Mouse (Mus musculus): ENCODE data around the gene Prune2.
A peak's percentile ranks its signal among the peaks of the same experiment; 100 is the strongest.
"Not testable (repeated sequence)": the region's sequence is repeated elsewhere in the genome, so short reads cannot be mapped to it uniquely, and the experiment has no call there.

Gene Prune2

DNA sequence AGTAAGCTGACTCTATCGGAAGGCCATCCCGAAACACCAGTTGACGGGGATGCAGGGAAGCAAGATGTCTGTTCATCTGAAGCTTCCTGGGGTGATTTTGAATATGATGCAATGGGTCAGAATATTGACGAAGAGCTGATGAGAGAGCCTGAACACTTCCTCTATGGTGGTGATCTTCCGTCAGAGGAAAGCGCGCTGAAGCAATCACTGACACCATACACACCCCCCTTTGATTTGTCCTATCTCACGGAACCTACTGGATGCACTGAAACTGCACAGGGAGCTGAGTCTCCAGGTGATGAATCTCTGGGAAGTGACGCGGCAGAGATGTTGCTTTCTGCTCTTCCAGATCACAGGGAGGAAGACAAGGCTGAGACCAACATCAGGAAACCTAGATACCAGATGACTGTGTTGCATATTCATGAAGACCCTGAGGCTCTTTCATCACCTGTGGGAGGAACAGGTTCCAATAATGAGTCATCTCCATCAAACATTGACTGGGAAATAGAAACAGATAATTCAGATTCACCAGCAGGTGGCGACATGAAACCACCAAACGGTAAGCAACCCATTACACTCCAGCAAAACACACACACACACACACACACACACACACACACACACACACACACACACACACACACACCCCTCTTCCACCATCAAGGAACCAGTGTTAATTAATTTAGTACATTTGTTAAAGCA, 168.3 kb downstream of the Prune2 start:
- peak; percentile 18 for DNase-seq (ENCODE audit: extremely low read depth, low read depth)

DNA sequence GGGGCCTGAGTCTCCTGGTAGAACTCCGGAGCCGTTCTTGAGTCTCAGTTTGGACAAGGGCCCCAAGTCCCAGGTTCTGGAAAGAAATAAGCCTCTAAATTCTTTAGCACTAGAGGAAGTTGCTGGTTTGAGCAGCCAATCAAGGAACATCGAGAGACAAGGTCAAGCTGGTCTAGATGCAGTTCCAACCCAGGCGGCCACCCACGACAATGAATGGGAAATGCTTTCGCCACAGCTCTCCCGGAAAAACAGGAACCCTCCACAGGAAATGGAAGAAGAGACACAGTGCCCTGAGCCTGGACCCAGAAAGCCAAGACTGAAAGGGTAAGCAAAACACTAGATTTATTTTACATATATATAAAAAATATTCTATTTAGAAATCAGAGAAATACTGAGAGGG, 169.5 kb downstream of the Prune2 start:
- DNase-seq (ENCODE audit: extremely low read depth, low read depth) = no peak

DNA sequence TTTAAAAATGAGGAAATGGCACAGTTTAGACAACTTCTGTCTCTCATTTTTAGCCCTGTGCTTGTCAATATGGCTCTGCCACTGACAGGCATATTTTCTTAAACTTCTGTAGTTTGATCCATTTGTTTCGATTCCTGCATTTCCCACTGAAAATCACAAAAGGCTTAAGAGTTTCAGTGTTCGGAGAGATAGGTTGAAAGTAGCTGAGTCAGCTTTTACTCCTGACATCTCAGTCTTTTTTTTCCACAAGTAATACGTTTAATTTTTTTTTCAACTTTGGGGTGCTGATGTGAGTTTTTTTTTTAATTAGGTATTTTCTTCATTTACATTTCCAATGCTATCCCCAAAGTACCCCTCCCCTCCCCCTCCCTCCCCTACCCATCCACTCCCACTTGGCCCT, 174.6 kb downstream of the Prune2 start:
- DNase-seq (ENCODE audit: extremely low read depth, low read depth) = no peak

DNA sequence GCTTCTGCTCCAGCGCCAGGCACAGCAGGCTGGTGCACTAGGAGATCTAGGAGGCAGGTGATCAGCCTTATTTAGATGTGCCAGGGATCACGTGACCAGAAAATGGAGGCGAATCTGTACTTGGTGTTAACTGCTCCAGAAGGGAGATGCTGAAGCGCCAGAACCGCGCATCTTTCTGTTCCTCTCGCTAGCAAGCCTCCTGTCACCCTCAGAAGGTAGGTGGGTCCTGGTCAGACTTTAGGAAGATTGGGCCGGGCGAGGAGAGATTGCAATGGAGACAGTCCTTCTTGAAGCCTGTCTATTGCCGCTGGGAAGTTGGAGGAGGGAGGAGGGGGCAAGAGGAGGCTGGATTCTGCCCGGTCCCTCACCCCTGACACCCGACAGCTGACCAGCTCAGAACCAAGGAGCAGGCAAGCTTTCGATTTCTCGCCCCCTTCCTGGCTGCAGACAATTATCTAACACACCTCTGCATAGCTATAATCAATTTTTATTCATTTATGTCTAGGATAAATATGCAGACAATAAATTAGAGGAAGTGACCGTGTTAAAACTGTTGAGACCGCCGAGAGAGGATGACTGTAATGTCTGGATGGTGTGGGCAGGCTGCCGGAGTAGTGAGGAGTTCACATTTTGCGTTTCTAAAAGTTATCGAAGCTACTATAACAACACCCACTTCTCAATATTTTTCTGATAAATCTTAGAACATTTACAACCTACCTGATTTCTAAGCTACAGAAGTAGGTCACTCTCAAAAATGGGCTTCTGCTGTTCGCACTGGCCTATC, 181.0 kb downstream of the Prune2 start:
- no peak for DNase-seq (ENCODE audit: extremely low read depth, low read depth)

DNA sequence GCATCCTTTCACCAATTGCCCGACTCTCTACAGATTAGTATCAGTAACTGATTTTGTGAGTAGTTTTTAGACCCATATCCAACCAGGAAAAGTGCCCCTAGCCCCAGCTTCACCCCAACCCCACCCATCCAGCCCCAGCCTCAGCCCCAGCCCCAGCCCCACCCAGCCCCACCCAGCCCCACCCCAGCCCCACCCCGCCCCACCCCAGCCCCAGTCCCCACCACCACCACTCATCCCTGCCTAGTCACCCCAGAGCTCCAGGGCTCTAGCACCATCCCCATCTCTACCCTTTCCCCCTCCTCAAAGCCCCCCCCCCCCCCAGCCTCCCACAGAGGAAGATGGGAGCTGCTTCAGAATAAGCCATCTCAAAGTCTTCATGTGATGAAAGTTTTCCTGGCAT, 181.7 kb downstream of the Prune2 start:
- DNase-seq (ENCODE audit: extremely low read depth, low read depth) = no peak

DNA sequence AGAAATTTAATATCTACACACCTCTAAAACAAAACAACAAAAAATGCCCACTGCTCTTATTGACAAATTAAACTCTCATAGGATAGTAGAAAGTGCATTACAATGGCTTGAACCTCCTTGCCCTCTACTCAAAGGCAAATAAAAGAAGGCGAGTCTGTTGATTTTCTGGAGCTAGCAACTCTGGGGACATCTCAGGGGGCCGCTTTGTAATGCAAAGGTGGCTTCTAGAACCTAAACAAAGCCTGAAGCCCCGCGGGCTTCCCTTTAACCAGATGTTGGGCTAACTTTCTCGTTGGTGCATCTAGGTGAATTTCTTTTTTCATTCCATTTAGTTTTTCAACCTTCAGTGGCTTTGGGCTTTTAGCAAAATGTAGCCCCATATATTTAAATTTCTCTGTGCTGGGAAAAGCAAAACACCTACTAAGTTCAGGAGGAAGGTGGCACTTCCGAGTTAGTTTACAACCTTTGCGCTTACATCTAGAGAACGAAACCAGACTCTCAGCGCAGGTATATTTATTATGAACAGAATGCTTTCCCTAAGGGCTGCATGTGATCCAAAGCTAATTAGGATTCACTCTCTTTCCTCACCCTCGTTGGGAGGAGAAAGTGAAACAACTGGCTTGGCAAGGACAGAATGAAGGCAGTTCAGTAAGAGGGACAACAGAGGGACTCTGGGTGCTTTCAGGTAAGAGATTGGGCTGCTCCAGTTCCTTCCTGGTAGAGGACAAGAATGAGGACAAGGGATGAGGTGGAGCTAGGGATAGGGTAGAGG, 182.4 kb downstream of the Prune2 start:
- no peak for DNase-seq (ENCODE audit: extremely low read depth, low read depth)

DNA sequence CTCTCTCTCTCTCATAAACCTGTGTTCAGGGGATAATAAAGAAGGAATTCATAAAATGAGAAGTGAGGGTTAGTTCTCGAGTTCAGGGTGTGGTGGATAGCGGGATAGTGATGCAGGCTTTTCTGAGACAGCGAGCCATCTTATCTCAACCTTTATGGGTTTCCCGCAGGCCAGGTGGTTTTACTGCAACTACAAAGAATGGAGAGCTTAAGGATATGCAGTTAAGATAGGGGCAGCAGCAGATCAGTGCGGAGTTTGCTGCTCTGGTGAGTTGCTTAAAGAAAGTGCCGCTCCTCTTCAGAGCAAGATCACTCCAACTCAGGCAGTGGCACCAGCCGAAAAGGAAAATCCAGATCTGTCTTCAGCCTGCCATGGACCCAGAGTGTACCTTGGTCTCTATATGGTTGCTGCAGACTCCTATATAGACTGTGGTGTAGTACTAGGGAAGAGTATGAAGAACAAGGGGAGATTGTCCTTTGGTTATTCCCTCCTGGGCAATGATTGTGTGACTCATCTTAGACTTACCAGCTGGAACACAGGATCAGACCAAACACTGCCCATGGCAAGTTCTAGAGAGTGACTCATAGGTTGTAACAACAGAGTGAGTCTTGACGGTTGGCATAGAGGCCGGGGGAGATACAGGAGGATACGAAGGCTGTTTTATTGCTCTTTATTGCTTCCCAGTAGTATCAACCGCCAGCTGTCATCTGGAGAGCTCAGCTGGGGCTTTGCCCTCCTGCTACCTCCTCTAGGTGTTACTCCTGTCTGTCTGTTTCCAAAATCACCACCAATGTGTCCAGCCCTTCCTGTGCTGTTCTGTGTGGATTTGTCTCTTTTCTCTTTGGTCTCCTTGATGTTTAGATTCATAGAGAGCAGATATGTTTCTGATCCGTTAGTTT, 184.3 kb downstream of the Prune2 start:
- DNase-seq (ENCODE audit: extremely low read depth, low read depth) = no peak

DNA sequence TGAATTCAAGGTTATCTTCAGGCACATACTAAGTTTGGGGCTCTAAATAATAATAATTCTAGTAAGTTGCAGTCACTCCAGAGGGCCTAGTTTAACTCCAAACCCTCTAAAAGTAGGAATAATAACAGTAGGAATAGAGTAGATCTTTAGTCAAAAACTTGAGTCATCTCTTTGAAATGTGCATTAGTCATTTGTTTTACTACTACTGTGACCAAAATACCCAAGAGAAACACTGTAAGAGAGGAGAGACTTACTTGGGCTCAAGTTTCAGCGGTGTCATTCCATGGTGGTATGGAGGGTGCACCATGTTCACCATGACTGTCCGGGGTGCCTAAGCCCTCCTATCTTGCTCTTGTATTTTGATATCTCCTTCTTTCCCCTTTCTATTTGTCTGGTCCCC, 187.3 kb downstream of the Prune2 start:
- no peak for DNase-seq (ENCODE audit: extremely low read depth, low read depth)

DNA sequence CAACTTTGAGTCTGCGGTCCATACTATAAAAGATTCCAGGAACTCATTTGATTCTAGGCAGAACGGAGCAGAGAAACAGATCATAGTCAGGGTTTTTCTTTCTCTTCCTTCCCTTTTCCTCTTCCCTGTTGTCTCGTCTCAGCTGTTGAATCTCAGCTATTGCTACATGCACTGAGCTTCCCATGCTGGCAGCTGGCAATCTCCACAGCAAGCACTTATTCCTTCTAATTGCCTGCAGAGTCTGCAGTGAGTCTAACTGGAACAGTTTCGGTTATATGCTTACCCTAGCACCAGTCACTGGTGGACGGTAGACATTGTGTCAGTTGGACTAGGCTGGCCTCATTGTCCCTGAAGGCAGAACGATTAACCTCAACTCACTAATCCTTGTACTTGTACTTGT, 188.3 kb downstream of the Prune2 start:
- DNase-seq (ENCODE audit: extremely low read depth, low read depth) = no peak

DNA sequence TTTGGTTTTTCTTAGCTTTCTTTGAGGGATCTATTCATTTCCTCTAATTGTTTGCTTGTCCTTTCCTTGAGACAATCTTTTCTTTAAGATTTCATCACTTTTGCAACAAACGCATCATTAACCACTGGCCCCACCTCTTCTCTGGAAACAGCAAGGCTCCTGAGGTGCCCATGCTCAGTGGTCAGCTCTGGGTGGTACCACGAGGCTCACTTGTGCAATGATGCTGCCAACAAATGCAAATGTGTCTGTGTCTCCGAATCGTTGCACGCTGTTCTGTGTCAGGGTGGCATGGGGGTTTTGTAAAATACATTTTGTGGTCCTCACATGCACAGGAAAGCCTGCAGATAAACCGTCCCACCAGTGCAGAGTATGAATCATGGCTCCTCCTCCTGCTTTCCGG, 194.1 kb downstream of the Prune2 start:
- DNase-seq (ENCODE audit: extremely low read depth, low read depth) = no peak

DNA sequence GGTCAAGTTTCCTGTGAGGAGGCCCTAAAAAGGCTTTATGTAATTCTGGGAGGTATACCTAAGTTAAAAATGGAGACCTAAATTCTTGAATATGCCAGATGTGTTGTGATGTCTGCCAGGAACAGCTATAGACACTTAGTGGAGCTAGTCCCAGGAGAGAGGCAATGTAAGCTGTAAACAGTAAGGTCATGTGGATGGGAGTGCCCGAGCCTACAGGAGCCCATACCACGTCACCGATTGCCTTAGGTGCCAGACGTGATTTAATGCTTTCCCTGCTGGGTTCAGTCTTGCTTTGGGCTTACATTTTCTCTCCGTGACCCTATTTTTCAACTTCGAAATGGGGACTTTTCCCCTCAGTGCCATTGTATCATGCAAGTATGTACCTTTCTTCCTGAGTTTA, 195.9 kb downstream of the Prune2 start:
- DNase-seq (ENCODE audit: extremely low read depth, low read depth) = no peak

DNA sequence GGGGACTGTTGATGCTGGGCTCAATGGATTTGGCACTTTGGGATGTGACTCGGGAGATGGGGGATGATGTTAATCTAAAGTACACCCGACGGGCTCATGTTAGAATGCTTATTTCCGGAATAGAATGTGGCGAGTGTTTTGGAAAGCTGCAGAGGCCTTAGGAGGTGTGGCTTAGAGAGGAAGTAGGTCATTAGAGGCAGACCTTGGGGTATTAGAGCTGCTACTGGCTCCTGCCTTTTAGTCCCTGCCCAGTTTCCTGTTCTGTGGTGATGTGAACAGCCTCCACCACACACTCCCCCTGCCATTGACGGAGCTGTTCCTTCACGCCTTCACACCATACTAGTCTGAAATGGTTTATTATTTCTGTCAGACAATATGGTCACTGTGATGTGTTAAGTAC, 196.5 kb downstream of the Prune2 start:
- DNase-seq (ENCODE audit: extremely low read depth, low read depth) = no peak

DNA sequence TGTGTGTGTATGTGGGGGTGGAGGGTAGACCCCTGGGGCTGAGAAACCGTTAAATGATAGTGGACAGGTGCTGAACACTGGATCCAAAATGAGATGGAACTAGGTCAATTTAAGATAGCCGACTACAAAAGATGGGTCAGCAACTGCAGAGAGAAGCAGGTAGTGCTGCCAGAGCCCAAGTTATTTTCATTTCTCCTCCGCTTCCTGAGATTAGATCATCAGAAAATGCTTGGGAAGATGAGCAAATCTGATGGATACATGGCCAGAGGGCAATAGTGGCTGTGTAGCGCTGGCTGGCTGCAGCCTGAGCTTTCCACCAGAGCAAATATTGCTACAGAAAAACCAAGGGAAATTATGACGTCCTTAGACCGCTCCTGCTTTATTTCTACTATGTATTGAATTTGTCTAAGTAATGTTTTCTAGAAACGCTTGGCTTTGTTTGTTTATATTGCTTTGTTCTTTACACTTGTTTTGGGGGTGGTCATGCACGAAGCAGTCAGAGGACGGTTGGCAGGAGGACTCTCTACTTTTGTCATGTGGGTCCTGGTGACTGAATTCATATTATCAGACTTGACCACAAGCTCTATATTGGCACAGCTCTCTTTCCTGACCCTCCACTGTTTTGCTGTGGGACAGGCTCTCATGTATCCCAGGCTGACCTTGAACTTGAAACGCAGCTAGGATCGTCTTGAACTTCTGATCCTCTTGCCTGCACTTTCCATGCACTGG, 198.2 kb downstream of the Prune2 start:
- DNase-seq (ENCODE audit: extremely low read depth, low read depth) = no peak

DNA sequence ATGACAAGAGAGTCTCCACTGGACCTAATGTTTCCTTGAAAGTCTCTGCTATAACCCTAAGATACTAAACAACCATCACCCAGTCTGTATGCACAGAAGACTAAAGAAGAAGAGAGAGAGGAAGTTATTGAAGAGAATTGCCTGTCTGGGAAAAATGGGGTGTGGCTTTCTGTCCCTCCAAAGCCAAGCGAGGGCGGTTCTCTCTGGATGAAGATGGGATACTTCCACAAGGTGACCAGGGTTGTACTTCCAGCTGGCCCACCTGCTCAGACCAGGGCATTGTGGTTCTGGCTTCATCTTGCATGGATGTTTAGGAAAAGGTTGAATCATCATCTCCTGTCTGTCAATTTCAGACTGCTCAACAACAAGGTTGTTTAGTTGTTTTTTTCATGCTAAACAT, 199.3 kb downstream of the Prune2 start:
- no peak for DNase-seq (ENCODE audit: extremely low read depth, low read depth)

DNA sequence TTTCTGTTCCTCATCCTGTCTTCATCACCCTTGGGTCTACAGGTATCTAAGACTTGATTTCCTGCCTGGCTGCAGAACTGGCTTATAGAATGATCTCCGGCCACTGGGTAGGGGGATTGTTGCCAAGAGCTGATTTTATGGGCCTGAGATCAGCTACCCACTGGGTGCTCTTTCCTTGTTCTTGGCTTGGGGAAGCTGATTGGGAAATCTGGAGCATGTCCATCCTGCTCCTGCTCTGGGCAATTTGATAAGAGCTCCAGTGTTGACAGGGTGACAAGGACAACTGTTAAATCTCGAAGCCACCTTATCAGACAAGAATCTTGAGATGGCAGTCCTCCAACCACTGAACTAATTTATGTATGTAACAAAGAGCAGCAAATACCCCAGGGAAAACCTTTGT, 203.8 kb downstream of the Prune2 start:
- no peak for DNase-seq (ENCODE audit: extremely low read depth, low read depth)

DNA sequence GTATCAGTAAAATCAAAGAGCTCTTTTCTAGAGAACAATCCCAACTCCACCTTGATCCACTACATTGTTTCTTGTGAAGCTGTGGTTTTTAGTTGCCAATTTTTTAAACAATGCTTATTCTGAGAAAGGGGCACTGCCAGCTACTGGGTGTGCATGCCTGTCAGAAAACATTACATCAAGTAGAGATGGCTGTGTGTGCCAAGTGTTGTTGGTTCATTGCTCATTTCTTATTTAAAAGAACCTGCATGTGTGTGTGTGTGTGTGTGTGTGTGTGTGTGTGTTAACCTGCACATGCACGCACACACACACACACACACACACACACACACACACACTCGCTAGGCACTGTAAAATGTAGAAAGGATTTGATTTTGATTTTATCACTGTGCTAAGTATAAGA, 204.3 kb downstream of the Prune2 start:
- DNase-seq (ENCODE audit: extremely low read depth, low read depth) = no peak

DNA sequence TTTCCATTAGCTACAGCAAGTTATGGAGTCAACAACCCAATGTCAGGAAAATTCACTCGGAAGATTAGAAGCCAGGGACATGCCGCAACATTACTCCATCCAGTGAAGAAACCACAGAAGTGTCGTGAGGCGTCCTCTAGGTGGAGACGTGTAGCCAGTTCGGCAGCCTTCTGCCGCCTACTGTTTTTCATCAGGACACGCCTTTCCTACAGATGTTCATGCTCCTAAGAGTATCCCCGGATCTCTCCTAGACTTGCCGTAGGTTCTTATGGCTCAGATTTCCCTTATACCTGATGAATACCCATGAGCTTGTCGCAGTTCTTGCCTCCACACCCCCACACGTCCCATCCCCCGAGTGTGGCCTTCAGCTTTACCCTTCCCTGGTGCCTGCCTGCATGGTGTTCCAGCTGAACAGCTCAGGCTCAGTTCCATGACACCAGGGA, 207.6 kb downstream of the Prune2 start:
- no peak for DNase-seq (ENCODE audit: extremely low read depth, low read depth)

DNA sequence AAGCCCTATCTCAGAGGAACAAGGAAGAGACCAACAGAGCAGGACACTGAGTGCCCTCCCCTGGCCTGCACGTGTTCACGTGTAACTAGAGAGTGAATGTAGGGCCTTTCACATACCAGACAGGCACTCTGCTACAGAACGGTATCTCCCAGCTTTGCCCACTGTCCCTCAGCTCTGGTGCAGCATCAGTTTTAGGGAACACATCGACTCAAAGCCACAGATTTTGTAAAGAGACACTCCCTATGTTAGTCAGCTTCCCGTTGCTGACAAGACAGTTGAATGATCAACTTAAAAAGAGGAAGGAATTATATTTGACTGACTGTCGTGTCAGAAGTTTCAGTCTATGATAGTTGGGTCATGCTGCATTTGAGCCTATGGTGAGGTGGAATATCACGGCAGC, 210.4 kb downstream of the Prune2 start:
- DNase-seq (ENCODE audit: extremely low read depth, low read depth) = peak; percentile 9

DNA sequence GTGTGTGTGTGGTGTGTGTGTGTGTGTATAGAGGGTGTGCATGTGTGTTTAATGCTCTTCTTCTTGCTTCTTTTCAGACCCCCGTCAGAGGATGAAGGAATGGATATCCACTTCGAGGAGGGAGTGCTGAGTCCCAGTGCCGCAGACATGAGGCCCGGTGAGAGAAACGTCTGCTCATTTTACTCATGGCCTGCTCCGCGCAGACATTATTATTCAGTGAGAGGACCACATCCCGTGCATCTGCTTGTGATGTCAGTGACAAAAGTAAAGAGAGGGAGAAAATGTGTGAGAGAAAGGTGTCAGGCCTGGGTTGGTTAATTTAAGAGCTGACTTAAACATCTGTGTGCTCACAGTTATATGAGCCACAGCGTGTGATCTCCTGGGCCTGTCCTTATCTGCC, 212.3 kb downstream of the Prune2 start:
- no peak for DNase-seq (ENCODE audit: extremely low read depth, low read depth)

DNA sequence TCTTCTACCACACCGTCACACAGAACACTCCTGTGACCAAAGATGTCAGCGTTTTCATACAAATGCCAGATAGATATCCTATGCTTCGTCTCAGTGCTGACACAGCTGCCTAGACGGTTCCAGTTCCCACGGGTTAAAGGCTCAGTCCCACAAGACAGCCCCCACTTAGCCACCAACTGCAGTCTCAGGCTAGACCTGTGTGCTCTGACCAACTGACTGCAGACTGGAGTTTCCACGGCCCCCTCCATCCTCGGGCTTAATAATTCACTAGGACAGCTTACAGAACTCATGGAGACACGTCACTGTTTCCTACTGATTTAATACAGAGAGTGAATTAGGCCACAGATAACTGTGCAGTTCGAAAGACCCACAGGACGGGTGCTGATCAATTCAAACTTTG, 213.8 kb downstream of the Prune2 start:
- DNase-seq (ENCODE audit: extremely low read depth, low read depth) = no peak

DNA sequence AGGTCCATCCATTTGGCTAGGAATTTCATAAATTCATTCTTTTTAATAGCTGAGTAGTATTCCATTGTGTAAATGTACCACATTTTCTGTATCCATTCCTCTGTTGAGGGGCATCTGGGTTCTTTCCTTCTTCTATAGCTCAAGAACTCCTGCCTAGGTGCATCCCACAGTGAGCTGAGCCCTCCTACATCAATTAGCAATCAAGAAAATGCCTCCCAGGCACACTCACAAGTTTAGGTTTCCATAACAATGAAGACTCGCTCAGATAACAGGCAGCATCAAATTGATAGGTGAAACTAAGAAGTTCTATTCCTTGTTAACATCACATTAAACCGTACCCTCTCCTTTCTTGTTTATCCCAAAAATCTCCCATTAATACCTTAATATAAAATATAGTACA, 218.6 kb downstream of the Prune2 start:
- not testable (repeated sequence) for DNase-seq (ENCODE audit: extremely low read depth, low read depth)
